Mouse (Mus musculus) midbrain, embryonic 14.5 days (tissue): ENCODE measurements around the gene Daam2. TPM values are rescaled to one million over a fixed set of nuclear protein-coding genes. Genes with fewer than 3 reads are reported as not detected.
"Not testable (repeated sequence)": the region's sequence is repeated elsewhere in the genome, so short reads cannot be mapped to it uniquely, and the experiment has no call there.

Experiments
- ATAC-seq: fragments of 200-750 bp; cut with Nextera tagmentation; 2 replicates; pipeline ENCODE4 v1.8.0; 2017; ENCODE audit warnings: moderate number of reproducible peaks, moderate library complexity; ENCODE audit not compliant: low FRiP score, low TSS enrichment
- DNase-seq: peaks from one replicate; pipeline ENCODE4 v3.0.0-alpha.2; 2015
- H3K27ac ChIP-seq: fragments of 300-500 bp; sonication (generic); replicated peaks from 2 replicates; pipeline ENCODE4 v1.5.1; 2014; ENCODE audit warnings: mild to moderate bottlenecking, low read depth, low read length, moderate library complexity
- H3K27me3 ChIP-seq: fragments of 300-500 bp; sonication (generic); 2 replicates; pipeline ENCODE4 v1.6.1; 2014; ENCODE audit warnings: low read length, control low read depth, mixed read lengths; ENCODE audit not compliant: control insufficient read depth, insufficient read depth
- H3K36me3 ChIP-seq: fragments of 300-500 bp; sonication (generic); 2 replicates; pipeline ENCODE4 v1.6.1; 2014; ENCODE audit warnings: low read length, control low read depth; ENCODE audit not compliant: control insufficient read depth, insufficient read depth
- H3K4me1 ChIP-seq: fragments of 300-500 bp; sonication (generic); 2 replicates; pipeline ENCODE4 v1.6.1; 2014; ENCODE audit warnings: mild to moderate bottlenecking, antibody characterized with exemption, low read length, control low read depth; ENCODE audit not compliant: control insufficient read depth, insufficient read depth
- H3K4me2 ChIP-seq: fragments of 300-500 bp; sonication (generic); 2 replicates; pipeline ENCODE4 v1.6.1; 2014; ENCODE audit warnings: mild to moderate bottlenecking, low read length, moderate library complexity
- H3K4me3 ChIP-seq: fragments of 300-500 bp; sonication (generic); replicated peaks from 2 replicates; pipeline ENCODE4 v1.5.1; 2014; ENCODE audit warnings: low read depth, low read length
- H3K9ac ChIP-seq: fragments of 300-500 bp; sonication (generic); replicated peaks from 2 replicates; pipeline ENCODE4 v1.6.1; 2014; ENCODE audit warnings: mild to moderate bottlenecking, low read length, moderate library complexity
- H3K9me3 ChIP-seq: fragments of 300-500 bp; sonication (generic); 2 replicates; pipeline ENCODE4 v1.6.1; 2016; ENCODE audit warnings: low read length, control low read depth, mixed read lengths; ENCODE audit not compliant: control insufficient read depth
- WGBS: fragments of 180-500 bp; shearing (Covaris S2); extraction: QIAGEN DNeasy Blood & Tissue Kit; methylation state at CpG from one replicate; pipeline ENCODE4 v1.1.7; 2014; 5-methylcytosine and 5-hydroxymethylcytosine counted together
- polyA plus RNA-seq: library from polyadenylated mRNA; unstranded; fragments of >200 nt; fragmentation: Nextera tagmentation; extraction: Ambion mirVana; gene quantifications from 2 replicates; pipeline ENCODE4 v1.2.1, GENCODE M21; 2014

Daam2 gene
- polyA plus RNA-seq, 1 experiment from 2014 or later, result 2.1 TPM

DNA sequence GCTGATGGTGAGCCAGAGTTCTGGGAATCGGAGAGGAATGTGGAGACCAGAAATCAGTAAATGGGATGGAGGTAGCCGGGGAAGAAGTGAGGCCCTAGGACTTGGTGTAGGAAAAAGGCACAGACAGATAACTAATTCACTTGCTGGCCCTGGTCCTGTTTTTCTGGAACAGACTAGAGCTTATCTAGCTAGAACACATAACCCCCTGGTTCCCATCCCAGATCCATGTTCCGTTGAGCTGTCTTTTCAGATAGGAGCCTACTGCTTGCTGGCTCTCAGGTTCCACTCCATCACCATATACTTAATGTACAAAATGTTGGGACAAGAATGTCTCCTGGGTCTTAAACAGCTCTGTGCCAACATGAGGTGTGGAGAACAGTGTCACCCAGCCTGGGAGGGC lies 106.3 kb downstream of the Daam2 start:
- ATAC-seq (no peak), DNase-seq (no peak)
- Histone ChIP-seq H3K36me3 (peaks cover 8% of the 10 kb centered on the region; the same call in 1 of the 2 replicates), H3K4me3 (no peak overlapping the region), H3K9me3 (no peaks in the 10 kb centered on the region), H3K27ac (no peak overlapping the region), H3K4me1 (no peaks in the 10 kb centered on the region), H3K27me3 (no peaks in the 10 kb centered on the region), H3K4me2 (no peak overlapping the region), H3K9ac (no peak overlapping the region)
- WGBS, result 97% methylated on average over 3 of the region's 3 CpGs

DNA sequence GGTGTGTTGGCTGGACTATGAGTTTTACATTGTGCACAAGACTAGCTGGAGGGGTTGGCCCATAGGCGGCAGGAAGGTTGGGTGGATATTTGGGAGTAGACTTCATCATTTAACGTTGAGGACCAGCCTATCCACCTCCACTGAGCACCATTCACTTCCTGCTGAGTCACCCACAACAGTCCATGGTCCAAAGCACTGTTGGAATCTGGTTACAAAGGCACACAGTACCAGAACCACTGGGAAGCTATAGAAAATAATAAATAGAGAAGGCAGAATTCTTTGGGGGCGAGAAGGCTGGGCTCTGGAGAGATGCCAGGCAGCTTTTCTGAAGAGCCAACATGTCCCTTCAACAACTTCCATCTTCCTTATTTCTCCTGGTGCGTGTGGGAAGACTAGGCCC lies 107.8 kb downstream of the Daam2 start:
- H3K27me3 ChIP-seq, result no peaks in the 10 kb centered on the region
- H3K27ac ChIP-seq, result no peak overlapping the region
- H3K36me3 ChIP-seq, result peaks cover 8% of the 10 kb centered on the region; the same call in 1 of the 2 replicates
- DNase-seq (no peak), ATAC-seq (no peak)
- no peaks in the 10 kb centered on the region for H3K4me1 ChIP-seq
- H3K9ac ChIP-seq, result no peak overlapping the region
- no peaks in the 10 kb centered on the region for H3K9me3 ChIP-seq
- WGBS, result 73% methylated on average over 4 of the region's 4 CpGs
- no peak overlapping the region for H3K4me3 ChIP-seq
- H3K4me2 ChIP-seq, result no peak overlapping the region

DNA sequence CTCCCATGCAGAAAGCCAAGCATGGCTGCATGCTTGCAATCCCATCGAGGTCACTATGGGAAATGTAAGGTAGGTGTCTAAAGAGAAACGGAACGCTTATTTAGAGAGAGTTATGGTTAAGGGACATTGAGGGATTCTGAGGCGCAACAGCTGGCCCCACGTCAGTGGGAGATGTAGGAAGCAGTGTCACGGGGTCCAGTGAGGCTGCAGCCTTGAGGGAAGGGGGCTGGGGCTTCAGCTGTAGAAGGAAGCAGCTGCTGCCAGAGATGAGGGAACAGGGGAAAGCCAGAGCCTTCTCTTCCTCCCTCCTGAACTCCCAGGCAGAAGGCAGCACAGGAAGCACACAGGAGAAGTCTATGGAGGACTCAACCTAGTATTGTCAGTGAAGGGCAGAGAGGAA lies 113.2 kb downstream of the Daam2 start:
- H3K27ac ChIP-seq, result no peak overlapping the region
- no peak overlapping the region for H3K4me2 ChIP-seq
- no peak overlapping the region for H3K4me3 ChIP-seq
- DNase-seq, result no peak
- H3K27me3 ChIP-seq, result no peaks in the 10 kb centered on the region
- no peaks in the 10 kb centered on the region for H3K9me3 ChIP-seq
- H3K36me3 ChIP-seq, result peaks cover 8% of the 10 kb centered on the region; the same call in 1 of the 2 replicates
- no peak overlapping the region for H3K9ac ChIP-seq
- H3K4me1 ChIP-seq, result no peaks in the 10 kb centered on the region
- no peak for ATAC-seq
- 92% methylated on average over 6 of the region's 6 CpGs for WGBS

DNA sequence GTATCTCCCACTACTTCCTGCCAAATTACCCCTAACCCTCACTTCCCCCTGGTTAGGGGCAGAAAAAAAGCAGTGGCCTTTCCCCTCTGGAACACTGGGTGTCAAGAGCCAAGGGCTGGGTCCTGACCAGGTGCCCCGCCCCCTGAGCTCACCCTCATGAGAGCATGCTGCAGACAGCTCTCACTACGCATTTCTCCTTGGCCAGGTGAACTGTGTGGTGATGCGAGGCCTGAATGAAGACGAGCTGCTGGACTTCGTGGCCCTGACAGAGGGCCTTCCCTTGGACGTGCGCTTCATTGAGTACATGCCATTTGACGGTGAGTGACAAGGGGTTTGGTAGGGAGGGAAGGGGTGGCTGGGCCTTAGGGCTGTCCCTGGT lies 114.9 kb downstream of the Daam2 start:
- 90% methylated on average over 8 of the region's 8 CpGs for WGBS
- Histone ChIP-seq H3K4me3 (no peak overlapping the region), H3K27me3 (no peaks in the 10 kb centered on the region), H3K9ac (no peak overlapping the region), H3K9me3 (no peaks in the 10 kb centered on the region), H3K4me1 (no peaks in the 10 kb centered on the region), H3K36me3 (no peaks in the 10 kb centered on the region), H3K4me2 (no peak overlapping the region), H3K27ac (no peak overlapping the region)
- no peak for ATAC-seq
- no peak for DNase-seq

DNA sequence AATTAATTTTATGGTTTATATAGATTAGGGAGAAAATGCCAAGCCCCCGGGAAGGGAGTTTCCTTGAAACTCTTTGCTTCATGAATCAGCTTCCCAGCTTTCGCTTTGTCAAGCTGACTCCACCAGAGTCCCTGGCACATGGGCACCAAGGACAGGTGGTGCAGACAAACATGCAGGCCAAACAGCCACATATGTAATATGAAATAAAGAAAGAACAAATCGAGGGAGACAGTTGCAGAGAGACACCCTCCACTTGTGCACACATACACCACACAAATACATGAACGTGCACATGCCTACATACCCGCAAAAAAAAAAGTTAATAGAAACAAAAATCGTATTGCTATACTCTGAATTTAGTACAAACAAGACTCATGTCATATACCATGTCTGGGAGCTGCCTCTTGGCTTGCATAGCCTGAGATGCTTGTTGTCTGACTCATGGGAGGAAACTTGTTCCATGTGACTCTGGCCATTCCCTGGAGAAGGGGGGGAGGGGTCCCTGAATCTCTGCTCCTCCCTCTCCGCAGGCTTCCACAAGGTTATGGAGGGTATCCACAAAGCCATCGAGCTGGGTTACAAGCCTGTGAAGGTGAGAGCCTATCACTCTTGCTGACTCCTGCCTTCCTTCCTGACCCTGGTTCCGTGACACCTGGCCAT lies 115.4 kb downstream of the Daam2 start:
- Histone ChIP-seq H3K36me3 (no peaks in the 10 kb centered on the region), H3K27me3 (no peaks in the 10 kb centered on the region), H3K4me3 (no peak overlapping the region), H3K9ac (no peak overlapping the region), H3K4me1 (no peaks in the 10 kb centered on the region), H3K27ac (no peak overlapping the region), H3K9me3 (no peaks in the 10 kb centered on the region), H3K4me2 (no peak overlapping the region)
- DNase-seq (no peak), ATAC-seq (no peak)
- 78% methylated on average over 8 of the region's 9 CpGs for WGBS

DNA sequence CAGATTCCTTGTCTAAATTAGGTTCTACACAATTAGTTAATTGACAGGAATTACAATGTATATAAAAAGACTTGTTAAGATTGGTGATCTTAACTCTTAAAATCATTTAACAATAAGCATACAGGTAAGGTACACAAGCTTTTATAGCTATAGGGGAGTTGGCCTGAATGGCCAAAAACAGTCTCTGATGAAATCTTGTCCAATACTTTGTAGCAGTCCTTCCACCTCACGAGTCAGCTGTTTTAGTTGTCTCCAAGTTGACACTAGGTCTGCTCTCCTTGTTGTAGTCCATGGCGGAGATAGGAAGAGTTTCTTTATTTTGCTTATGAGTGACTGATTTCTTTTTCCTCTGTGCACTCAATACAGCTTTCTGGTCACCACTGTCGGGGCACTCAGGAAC lies 121.3 kb downstream of the Daam2 start:
- WGBS, result 92% methylated on average over 3 of the region's 3 CpGs
- not testable (repeated sequence) for H3K4me1 ChIP-seq, ATAC-seq

DNA sequence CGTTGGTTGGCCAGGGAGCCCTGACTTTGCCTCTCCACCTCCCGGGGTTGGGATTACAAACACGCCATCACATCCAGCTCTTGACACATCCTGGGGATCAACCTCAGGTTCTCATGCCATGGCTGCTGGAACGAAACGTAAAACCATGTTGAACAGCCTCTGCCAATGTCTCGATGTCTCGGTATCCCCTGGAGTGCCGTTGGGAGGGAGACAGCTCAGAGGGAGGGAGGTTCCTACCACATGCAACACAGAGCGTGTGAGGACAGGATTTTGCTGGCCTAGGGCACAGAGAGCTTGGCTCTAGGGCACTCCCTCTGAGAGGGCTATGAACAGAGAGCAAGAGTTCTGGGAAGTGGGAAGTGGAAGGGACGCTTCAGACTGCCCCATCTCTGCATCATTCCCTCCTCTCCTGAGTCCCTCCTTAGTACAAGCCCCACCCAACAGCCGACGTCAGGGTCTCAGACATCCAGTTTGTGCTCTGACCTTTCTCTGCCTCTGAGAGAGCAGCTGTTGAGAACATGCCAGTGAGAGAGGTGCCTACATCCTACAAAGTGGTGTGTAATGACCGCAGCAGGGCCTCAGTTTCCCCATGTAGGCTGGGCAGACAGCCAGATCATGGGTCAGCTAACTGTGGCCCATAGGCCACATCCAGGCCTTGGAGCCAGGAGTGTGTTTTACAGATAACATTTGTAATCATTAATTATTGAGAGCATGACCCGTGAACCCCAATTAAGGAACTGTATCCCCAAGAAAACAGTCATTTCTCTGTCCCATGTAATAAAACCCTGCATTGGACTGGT lies 123.6 kb downstream of the Daam2 start:
- no peak overlapping the region for H3K4me2 ChIP-seq

More for the DNA sequence above, 121.3 kb downstream of the Daam2 start:
- not testable (repeated sequence) for DNase-seq, H3K36me3 ChIP-seq, H3K9ac ChIP-seq, H3K27me3 ChIP-seq, H3K4me2 ChIP-seq, H3K4me3 ChIP-seq, H3K9me3 ChIP-seq, H3K27ac ChIP-seq

DNA sequence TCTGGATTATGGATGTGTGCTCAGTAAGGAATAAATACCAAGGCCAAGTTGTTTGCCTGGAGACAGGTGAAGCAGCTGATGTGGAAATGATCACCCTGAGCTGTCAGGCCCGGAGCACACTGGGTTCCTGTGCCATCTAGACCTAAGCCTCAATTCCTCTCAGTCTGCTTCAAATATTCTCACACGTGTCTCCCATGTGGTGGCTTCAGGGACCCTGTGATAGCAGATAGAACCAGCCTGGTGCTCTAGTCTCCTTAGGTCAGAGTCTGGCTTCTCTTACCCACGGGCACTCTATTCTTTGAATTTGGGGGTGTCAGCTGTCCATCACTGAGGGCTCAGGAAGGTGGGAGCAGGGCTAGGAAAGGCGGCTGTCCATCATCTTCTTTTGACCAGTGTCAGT lies 124.4 kb downstream of the Daam2 start:
- no peak overlapping the region for H3K9ac ChIP-seq
- H3K4me1 ChIP-seq, result no peaks in the 10 kb centered on the region
- no peaks in the 10 kb centered on the region for H3K27me3 ChIP-seq
- ATAC-seq, result no peak
- no peak for DNase-seq
- 89% methylated on average over 4 of the region's 4 CpGs for WGBS
- H3K4me3 ChIP-seq, result no peak overlapping the region
- no peaks in the 10 kb centered on the region for H3K9me3 ChIP-seq
- H3K36me3 ChIP-seq, result peaks cover 9% of the 10 kb centered on the region; the same call in 1 of the 2 replicates
- H3K27ac ChIP-seq, result no peak overlapping the region
- H3K4me2 ChIP-seq, result no peak overlapping the region

More for the DNA sequence above, 123.6 kb downstream of the Daam2 start:
- no peaks in the 10 kb centered on the region for H3K27me3 ChIP-seq
- H3K4me3 ChIP-seq, result no peak overlapping the region
- no peaks in the 10 kb centered on the region for H3K9me3 ChIP-seq
- 86% methylated on average over 14 of the region's 14 CpGs for WGBS
- H3K36me3 ChIP-seq, result 0 out of 2 replicates have a peak, but pooled peaks cover 3% of the 10 kb centered on the region
- ATAC-seq (no peak), DNase-seq (no peak)
- H3K27ac ChIP-seq, result no peak overlapping the region
- no peak overlapping the region for H3K9ac ChIP-seq
- no peaks in the 10 kb centered on the region for H3K4me1 ChIP-seq
